Mouse (Mus musculus): ENCODE measurements around the gene Ndufs8. TPM values are rescaled to one million over a fixed set of nuclear protein-coding genes. Genes with fewer than 3 reads are reported as not detected.

Ndufs8 gene
- total and polyA plus RNA-seq, 3 experiments = 195 to 248 (median 216) TPM

DNA sequence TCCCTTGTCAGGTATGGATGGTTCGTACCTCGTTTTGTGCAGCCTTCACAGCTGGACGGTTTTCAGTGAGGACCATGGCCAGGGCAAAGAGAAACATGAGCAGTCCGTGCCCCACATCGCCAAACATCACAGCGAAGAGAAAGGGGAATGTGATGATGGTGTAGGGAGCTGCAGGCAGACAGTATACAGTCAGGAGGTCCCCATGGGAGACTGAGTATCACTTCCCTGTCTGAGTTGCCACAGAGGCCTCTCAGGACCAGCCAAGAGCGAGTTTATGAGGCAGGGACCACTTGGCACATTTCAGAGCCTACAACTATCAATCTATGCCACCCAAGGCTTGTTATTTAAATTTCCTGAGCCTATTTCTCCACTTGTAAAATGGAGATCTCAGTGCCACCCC lies 13.6 kb downstream of the Ndufs8 start:
- H3K27ac ChIP-seq (ENCODE audit: insufficient read depth, low read depth) = no peak overlapping the region
- dilution Hi-C loops (cut with MboI; ENCODE audit: extremely low pct_ligation_motif_present, extremely low pct_unique_long_range_greater_than_20kb, low sequenced_read_pairs) = no loop called here
- H3K36me3 ChIP-seq (replicated peaks in 1 of 2; ENCODE audit: control insufficient read depth in 1 of 2, insufficient read depth in 1 of 2, low read length in 1 of 2) = peaks cover 71 to 87% of the 10 kb centered on the region in 2 experiments
- no peaks in the 10 kb centered on the region for H3K79me2 ChIP-seq (replicated peaks; ENCODE audit: control insufficient read depth, extremely low read depth, insufficient read depth, poor library complexity, severe bottlenecking)
- H3K27me3 ChIP-seq (replicated peaks) = no peaks in the 10 kb centered on the region
- H3K4me3 ChIP-seq (replicated peaks in 1 of 3; ENCODE audit: low read depth in 2 of 3, low read length in 2 of 3, poor library complexity in 1 of 3) = peak overlapping the region in 1 of 3 experiments; percentile 12
- no peaks in the 10 kb centered on the region for H3K9me3 ChIP-seq (replicated peaks; ENCODE audit: low read length)
- peak; percentile 60 for DNase-seq (ENCODE audit: extremely low read depth)
- H3K4me1 ChIP-seq (ENCODE audit: control insufficient read depth in 1 of 2, insufficient read depth in 2 of 2) = peaks cover 11 to 41% of the 10 kb centered on the region in 2 experiments
- H3K4me2 ChIP-seq (ENCODE audit: insufficient read depth, low read depth, poor library complexity, severe bottlenecking) = no peak overlapping the region
- no peak overlapping the region for H3K9ac ChIP-seq (ENCODE audit: insufficient read depth, low read depth)
- in situ Hi-C loops (cut with MboI; ENCODE audit: low pct_ligation_motif_present, low pct_unique_long_range_greater_than_20kb, low sequenced_read_pairs) = no loop called here
- TF ChIP-seq PAX5 (IDR thresholded peaks at IDR 0.05; ENCODE audit: low read length) = no peak
- TF ChIP-seq UBTF (IDR thresholded peaks at IDR 0.05; ENCODE audit: low read depth, low read length) = 0 out of 2 replicates have a peak, but pooled peaks have one; percentile 21
- no peak; the same call in 1 of the 2 replicates for TF ChIP-seq RAD21 (IDR thresholded peaks at IDR 0.05; ENCODE audit: low read depth, low read length)
- no peak for TF ChIP-seq JUN (IDR thresholded peaks at IDR 0.05; ENCODE audit: insufficient read depth, low read depth, low read length)
- no peak for TF ChIP-seq MXI1 (IDR thresholded peaks at IDR 0.05; ENCODE audit: low read depth, low read length)
- TF ChIP-seq EP300 (IDR thresholded peaks at IDR 0.05; ENCODE audit: low read length) = peak; percentile 77
- TF ChIP-seq ELF1 (IDR thresholded peaks at IDR 0.05; ENCODE audit: low read depth, low read length) = no peak
- TF ChIP-seq IRF4 (IDR thresholded peaks at IDR 0.05; ENCODE audit: low read depth, low read length) = peak; percentile 87
- TF ChIP-seq GABPA (IDR thresholded peaks at IDR 0.05; ENCODE audit: insufficient replicate concordance, low read depth, low read length) = no peak
- TF ChIP-seq POLR2A (IDR thresholded peaks at IDR 0.05; ENCODE audit: low read depth, low read length) = no peak

DNA sequence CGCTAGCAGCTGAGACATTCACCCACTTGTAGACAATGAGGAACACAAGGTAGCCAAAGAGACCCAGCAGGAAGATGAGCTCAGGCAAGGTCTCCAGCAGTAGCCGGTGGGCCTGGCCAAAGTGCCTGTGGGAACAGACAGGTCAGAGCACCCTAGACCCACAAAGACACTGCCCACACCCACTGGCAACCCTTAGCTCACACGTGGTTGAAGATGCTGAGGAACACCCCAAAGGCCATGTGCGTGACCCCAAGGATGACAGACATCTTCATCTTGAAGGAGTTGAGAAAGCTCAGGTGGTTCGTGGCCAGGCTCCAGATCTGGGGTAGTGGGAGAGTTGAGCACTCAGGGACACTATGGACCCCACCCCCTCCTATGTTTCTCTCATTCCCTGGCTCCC lies 15.0 kb downstream of the Ndufs8 start:
- H3K36me3 ChIP-seq (replicated peaks in 1 of 2; ENCODE audit: control insufficient read depth in 1 of 2, insufficient read depth in 1 of 2, low read length in 1 of 2) = peaks cover 70 to 87% of the 10 kb centered on the region in 2 experiments
- no peaks in the 10 kb centered on the region for H3K27me3 ChIP-seq (replicated peaks)
- peaks cover 11 to 27% of the 10 kb centered on the region in 2 experiments for H3K4me1 ChIP-seq (ENCODE audit: control insufficient read depth in 1 of 2, insufficient read depth in 2 of 2)
- dilution Hi-C loops (cut with MboI; ENCODE audit: extremely low pct_ligation_motif_present, extremely low pct_unique_long_range_greater_than_20kb, low sequenced_read_pairs) (no loop called here), in situ Hi-C loops (cut with MboI; ENCODE audit: low pct_ligation_motif_present, low pct_unique_long_range_greater_than_20kb, low sequenced_read_pairs) (no loop called here)
- H3K4me2 ChIP-seq (ENCODE audit: insufficient read depth, low read depth, poor library complexity, severe bottlenecking) = no peak overlapping the region
- no peaks in the 10 kb centered on the region for H3K9me3 ChIP-seq (replicated peaks; ENCODE audit: low read length)
- H3K4me3 ChIP-seq (replicated peaks in 1 of 3; ENCODE audit: low read depth in 2 of 3, low read length in 2 of 3, poor library complexity in 1 of 3) = no peak overlapping the region
- no peak for DNase-seq (ENCODE audit: extremely low read depth)
- no peak overlapping the region for H3K9ac ChIP-seq (ENCODE audit: insufficient read depth, low read depth)
- H3K27ac ChIP-seq (ENCODE audit: insufficient read depth, low read depth) = no peak overlapping the region
- TF ChIP-seq SIN3A (IDR thresholded peaks at IDR 0.05; ENCODE audit: low read length) (no peak), EP300 (IDR thresholded peaks at IDR 0.05; ENCODE audit: low read length) (no peak), NRF1 (IDR thresholded peaks at IDR 0.05; ENCODE audit: low read depth, low read length) (no peak), NELFE (IDR thresholded peaks at IDR 0.05; ENCODE audit: low read depth, low read length) (no peak), POLR2A (IDR thresholded peaks at IDR 0.05; ENCODE audit: low read depth, low read length) (no peak), ZNF384 (IDR thresholded peaks at IDR 0.05; ENCODE audit: low read depth, low read length) (no peak), USF1 (IDR thresholded peaks at IDR 0.05; ENCODE audit: low read depth, low read length) (no peak), MYC (IDR thresholded peaks at IDR 0.05; ENCODE audit: low read depth, low read length) (no peak), MAFK (IDR thresholded peaks at IDR 0.05; ENCODE audit: insufficient replicate concordance, low read length) (no peak), HCFC1 (IDR thresholded peaks at IDR 0.05; ENCODE audit: low read depth, low read length) (no peak), E2F4 (IDR thresholded peaks at IDR 0.05; ENCODE audit: insufficient replicate concordance, low read depth, low read length) (no peak), TBP (conservative IDR thresholded peaks at IDR 0.05; ENCODE audit: low read depth, low read length) (no peak), UBTF (IDR thresholded peaks at IDR 0.05; ENCODE audit: low read depth, low read length) (no peak), JUN (IDR thresholded peaks at IDR 0.05; ENCODE audit: insufficient read depth, low read depth, low read length) (no peak), ETS1 (conservative IDR thresholded peaks at IDR 0.05; ENCODE audit: low read depth, low read length) (no peak), BHLHE40 (IDR thresholded peaks at IDR 0.05; ENCODE audit: low read depth, low read length) (no peak), MAX (IDR thresholded peaks at IDR 0.05; ENCODE audit: low read length) (no peak)
- H3K79me2 ChIP-seq (replicated peaks; ENCODE audit: control insufficient read depth, extremely low read depth, insufficient read depth, poor library complexity, severe bottlenecking) = no peaks in the 10 kb centered on the region

Data from CH12.LX (cell line).